Mouse (Mus musculus) heart, adult 9 months (tissue): ENCODE results near the gene Pdia3.
"Not testable (repeated sequence)": the region's sequence is repeated elsewhere in the genome, so short reads cannot be mapped to it uniquely, and the experiment has no call there.

Experiments
- DNase-seq, 2 experiments: peaks; one replicate each; pipeline ENCODE4 v3.0.0; 2022; ENCODE audit warnings: low spot score in 2 of 2

Gene Pdia3

DNA sequence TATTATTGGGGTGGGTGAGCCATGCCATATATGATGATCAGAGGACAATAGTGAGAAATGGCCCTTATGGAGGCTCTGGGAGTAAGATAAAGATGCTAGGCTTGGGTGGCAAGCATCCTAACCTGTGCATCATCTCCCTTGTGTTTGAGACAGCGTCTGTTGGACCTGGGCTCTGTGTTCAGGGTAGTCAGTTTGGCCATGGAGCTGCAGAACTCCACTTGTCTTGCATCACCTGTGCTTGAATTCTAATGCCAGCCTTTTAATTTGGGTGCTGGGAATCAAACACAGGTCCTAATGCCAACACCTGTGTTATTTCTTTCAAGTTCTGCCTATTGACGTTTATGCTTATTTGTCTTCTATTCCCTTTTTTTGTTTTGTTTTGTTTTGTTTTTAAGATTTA, 61.7 kb downstream of the Pdia3 start:
- DNase-seq, result not testable (repeated sequence)

DNA sequence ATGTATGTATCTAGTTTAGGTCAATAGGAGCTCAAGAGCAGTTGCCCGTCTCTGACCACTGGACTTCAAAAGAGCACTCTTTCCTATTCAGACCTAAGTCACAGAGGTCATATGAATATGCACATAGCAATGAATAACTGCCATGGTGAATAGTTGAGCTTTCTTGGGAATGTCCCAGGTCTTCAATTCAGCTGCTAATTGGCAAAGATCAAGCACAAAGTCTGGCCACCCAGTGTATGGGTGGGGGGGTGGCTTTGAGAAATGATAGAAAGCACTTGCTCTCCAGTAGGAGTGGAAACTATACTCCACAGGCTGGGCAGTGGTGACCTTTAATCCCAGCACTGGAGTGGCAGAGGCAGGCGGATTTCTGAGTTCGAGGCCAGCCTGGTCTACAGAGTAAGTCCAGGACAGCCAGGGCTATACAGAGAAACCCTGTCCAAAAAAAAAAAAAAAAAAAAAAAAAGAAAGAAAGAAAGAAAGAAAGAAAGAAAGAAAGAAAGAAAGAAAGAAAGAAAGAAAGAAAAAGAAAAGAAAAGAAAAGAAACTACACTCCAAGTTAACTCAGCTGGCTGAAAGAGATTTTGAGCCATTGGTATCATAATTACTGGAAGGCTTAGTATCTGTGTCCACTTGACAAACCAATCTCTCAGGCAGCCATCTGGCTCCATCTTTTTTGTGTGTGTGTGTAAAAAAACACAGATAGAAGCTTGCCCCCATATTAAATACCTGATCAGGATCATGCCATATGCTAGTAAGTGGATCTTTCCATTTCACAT, 64.1 kb downstream of the Pdia3 start:
- DNase-seq, result no peak

DNA sequence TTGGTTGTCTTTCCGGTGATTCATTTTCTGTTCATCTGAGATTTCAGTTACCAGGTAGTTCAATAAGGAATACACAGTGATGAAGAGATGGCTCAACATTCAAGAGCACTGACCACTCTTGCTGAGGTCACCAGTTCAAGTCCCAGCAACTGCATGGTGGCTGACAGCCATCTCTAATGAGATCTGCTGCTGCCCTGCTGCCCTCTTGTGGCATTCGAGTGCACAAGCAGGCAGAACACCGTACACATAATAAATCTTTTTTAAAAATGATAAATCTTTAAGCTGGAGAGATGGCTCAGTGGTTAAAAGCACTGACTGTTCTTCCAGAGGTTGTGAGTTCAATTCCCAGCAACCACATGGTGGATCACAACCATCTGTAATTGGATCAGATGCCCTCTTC, 66.9 kb downstream of the Pdia3 start:
- no peak for DNase-seq

DNA sequence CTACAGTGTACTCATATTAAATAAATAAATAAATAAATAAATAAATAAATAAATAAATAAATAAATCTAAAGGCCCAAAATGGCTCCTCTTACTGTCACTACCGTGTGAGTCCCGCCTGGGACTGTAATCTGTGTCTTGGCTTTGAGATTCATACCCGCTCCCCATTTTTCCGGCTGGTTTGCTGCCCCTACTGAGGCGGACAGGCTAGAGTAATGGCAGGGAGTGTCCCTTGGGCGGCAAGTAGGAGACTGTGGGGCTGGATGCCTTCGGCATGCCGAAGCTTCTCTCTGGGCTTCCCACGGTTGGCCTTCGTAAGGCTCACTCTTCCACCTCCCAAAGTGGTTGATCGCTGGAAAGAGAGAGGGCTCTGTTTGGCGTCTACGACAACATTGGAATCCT, 67.3 kb downstream of the Pdia3 start:
- not testable (repeated sequence) for DNase-seq

DNA sequence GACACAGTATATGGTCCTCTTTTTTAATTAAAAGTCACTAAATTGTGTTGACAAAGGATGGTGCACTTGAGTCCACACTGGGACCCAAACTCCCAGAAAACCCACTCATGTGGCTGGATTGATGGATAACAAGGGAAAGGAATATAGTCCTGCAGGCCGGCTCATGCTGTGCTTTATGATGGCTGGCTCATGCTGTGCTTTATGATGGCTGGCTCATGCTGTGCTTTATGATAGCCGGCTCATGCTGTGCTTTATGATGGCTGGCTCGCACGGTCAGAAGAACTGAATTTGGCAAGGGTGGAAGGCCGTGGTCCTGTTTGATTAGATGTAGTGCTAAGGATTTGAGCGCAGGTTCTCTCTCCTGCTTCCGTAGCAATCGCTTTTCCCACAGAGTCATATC, 70.0 kb downstream of the Pdia3 start:
- no peak for DNase-seq

DNA sequence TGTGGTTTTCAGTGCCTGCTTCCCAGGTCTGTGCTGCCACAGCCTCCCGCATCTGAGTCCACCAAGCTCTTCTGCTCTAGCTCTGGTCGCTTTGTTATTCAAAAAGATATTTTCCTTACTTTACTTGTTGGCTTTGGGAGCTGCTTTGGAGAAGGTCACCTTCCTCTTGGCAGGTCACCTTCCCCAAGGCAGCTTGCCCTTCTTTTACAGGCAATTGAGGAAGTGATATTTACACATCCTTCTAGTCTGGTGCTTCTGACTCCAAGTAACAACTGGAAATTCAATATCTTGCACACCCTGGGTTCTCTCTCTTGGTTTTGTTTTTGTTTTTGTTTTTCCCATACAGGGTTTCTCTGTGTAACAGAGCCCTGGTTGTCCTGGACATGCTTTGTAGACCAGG, 70.8 kb downstream of the Pdia3 start:
- DNase-seq, result not testable (repeated sequence)
